Mouse (Mus musculus): ENCODE measurements around the gene Rbfox3.

DNA sequence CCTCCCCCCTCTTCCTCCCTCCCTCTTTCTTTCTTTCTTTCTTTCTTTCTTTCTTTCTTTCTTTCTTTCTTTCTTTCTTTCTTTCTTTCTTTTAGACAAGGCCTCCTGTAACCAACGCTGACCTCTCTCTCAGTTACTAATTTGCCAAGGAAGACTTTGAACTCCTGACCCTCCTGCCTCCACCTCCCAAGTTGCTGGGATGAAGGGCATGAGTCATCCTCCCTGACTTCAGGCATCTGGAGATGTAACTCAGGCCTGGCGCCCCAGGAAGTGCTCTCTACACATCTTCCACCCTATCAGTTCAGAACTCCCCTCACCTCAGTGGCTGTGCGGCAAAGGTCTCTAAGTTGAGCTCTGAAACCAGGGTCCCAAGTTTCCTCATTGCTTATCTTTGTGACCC lies 143.0 kb downstream of the Rbfox3 start:
- TF ChIP-seq CTCF (IDR thresholded peaks at IDR 0.05; ENCODE audit: low read depth, low read length) (no peak), POLR2AphosphoS5 (IDR thresholded peaks at IDR 0.05; ENCODE audit: insufficient replicate concordance, low read depth, low read length) (no peak), GATA2 (IDR thresholded peaks at IDR 0.05; ENCODE audit: borderline replicate concordance, low read depth, low read length) (no peak), GATA1 (IDR thresholded peaks at IDR 0.05; ENCODE audit: borderline replicate concordance, low read length) (no peak)

Measured in G1E (cell line).